Mouse (Mus musculus) neural tube, embryonic 13.5 days (tissue): ENCODE results near the gene Ddx60. TPM values are rescaled to one million over a fixed set of nuclear protein-coding genes. Genes with fewer than 3 reads are reported as not detected.

ENCODE experiments used
- ATAC-seq: fragments of 200-750 bp; cut with Nextera tagmentation; 2 replicates; pipeline ENCODE4 v1.8.0; 2017; ENCODE audit warnings: low read depth, mild to moderate bottlenecking, moderate TSS enrichment, moderate library complexity
- H3K27ac ChIP-seq: fragments of 300-500 bp; sonication (generic); replicated peaks from 2 replicates; pipeline ENCODE4 v1.5.1; 2015; ENCODE audit warnings: moderate library complexity, mild to moderate bottlenecking, inconsistent platforms
- H3K27me3 ChIP-seq: fragments of 300-500 bp; sonication (generic); 2 replicates; pipeline ENCODE4 v1.6.1; 2015; ENCODE audit warnings: mild to moderate bottlenecking, inconsistent platforms
- H3K36me3 ChIP-seq: fragments of 300-500 bp; sonication (generic); 2 replicates; pipeline ENCODE4 v1.6.1; 2015; ENCODE audit warnings: mild to moderate bottlenecking, inconsistent platforms
- H3K4me1 ChIP-seq: fragments of 300-500 bp; sonication (generic); replicated peaks from 2 replicates; pipeline ENCODE4 v1.6.1; 2015; ENCODE audit warnings: inconsistent platforms
- H3K4me2 ChIP-seq: fragments of 300-500 bp; sonication (generic); 2 replicates; pipeline ENCODE4 v1.6.1; 2015; ENCODE audit warnings: inconsistent platforms, mild to moderate bottlenecking, moderate library complexity
- H3K4me3 ChIP-seq: fragments of 300-500 bp; sonication (generic); 2 replicates; pipeline ENCODE4 v1.5.1; 2015; ENCODE audit warnings: mild to moderate bottlenecking, inconsistent platforms
- H3K9ac ChIP-seq: fragments of 300-500 bp; sonication (generic); 2 replicates; pipeline ENCODE4 v1.6.1; 2015; ENCODE audit warnings: moderate library complexity, mild to moderate bottlenecking, inconsistent platforms
- H3K9me3 ChIP-seq: fragments of 300-500 bp; sonication (generic); 2 replicates; pipeline ENCODE4 v1.6.1; 2016; ENCODE audit warnings: inconsistent platforms
- WGBS: fragments of 180-500 bp; shearing (Covaris S2); methylation state at CpG from one replicate; pipeline ENCODE4 v1.1.7; 2015; 5-methylcytosine and 5-hydroxymethylcytosine counted together
- polyA plus RNA-seq: library from polyadenylated mRNA; unstranded; fragments of >200 nt; fragmentation: Nextera tagmentation; extraction: Ambion mirVana; gene quantifications from 2 replicates; pipeline ENCODE4 v1.2.1, GENCODE M21; 2015

Gene Ddx60
- polyA plus RNA-seq, 1 experiment from 2014 or later: 0.39 TPM

GRCm38 (mm10) chr8:61997125-61997524, 69.2 kb downstream of the Ddx60 start:
- 81% methylated on average over 2 of the region's 2 CpGs for WGBS
- Histone ChIP-seq H3K4me3 (no peak overlapping the region), H3K4me2 (no peak overlapping the region), H3K9ac (no peak overlapping the region), H3K4me1 (no peaks in the 10 kb centered on the region), H3K27me3 (no peaks in the 10 kb centered on the region), H3K9me3 (no peaks in the 10 kb centered on the region), H3K27ac (no peak overlapping the region), H3K36me3 (no peaks in the 10 kb centered on the region)
- ATAC-seq: no peak

- 89% methylated on average over 4 of the region's 4 CpGs for WGBS
- H3K4me2 ChIP-seq: no peak overlapping the region
- no peak overlapping the region for H3K9ac ChIP-seq
- H3K36me3 ChIP-seq: no peaks in the 10 kb centered on the region
- H3K4me3 ChIP-seq: no peak overlapping the region
- ATAC-seq: no peak
- H3K4me1 ChIP-seq: no peaks in the 10 kb centered on the region
- no peak overlapping the region for H3K27ac ChIP-seq
- H3K9me3 ChIP-seq: 0 out of 2 replicates have a peak, but pooled peaks cover under 1% of the 10 kb centered on the region
- H3K27me3 ChIP-seq: no peaks in the 10 kb centered on the region
These were observed 86.3 kb downstream of the Ddx60 start for GRCm38 (mm10) chr8:62014166-62014565.

GRCm38 (mm10) chr8:62014582-62014981, 86.7 kb downstream of the Ddx60 start:
- Histone ChIP-seq H3K9ac (no peak overlapping the region), H3K27ac (no peak overlapping the region), H3K27me3 (no peaks in the 10 kb centered on the region), H3K4me3 (no peak overlapping the region), H3K9me3 (no peaks in the 10 kb centered on the region), H3K4me2 (no peak overlapping the region), H3K36me3 (no peaks in the 10 kb centered on the region), H3K4me1 (no peaks in the 10 kb centered on the region)
- 87% methylated on average over 4 of the region's 4 CpGs for WGBS
- ATAC-seq: no peak

GRCm38 (mm10) chr8:62034351-62034750, 106.5 kb downstream of the Ddx60 start:
- no peak overlapping the region for H3K4me2 ChIP-seq
- H3K27ac ChIP-seq: no peak overlapping the region
- 0 out of 2 replicates have a peak, but pooled peaks cover 4% of the 10 kb centered on the region for H3K9me3 ChIP-seq
- no peak overlapping the region for H3K4me3 ChIP-seq
- no peak overlapping the region for H3K9ac ChIP-seq
- no peaks in the 10 kb centered on the region for H3K36me3 ChIP-seq
- no peak for ATAC-seq
- no peaks in the 10 kb centered on the region for H3K4me1 ChIP-seq
- no peaks in the 10 kb centered on the region for H3K27me3 ChIP-seq
- WGBS: 59% methylated on average over 3 of the region's 3 CpGs

GRCm38 (mm10) chr8:62046809-62047208, 118.9 kb downstream of the Ddx60 start:
- no peak for ATAC-seq
- H3K9ac ChIP-seq: no peak overlapping the region
- H3K4me1 ChIP-seq: no peaks in the 10 kb centered on the region
- no peaks in the 10 kb centered on the region for H3K27me3 ChIP-seq
- H3K9me3 ChIP-seq: no peaks in the 10 kb centered on the region
- no peak overlapping the region for H3K4me3 ChIP-seq
- 51% methylated on average over 2 of the region's 2 CpGs for WGBS
- no peak overlapping the region for H3K27ac ChIP-seq
- H3K4me2 ChIP-seq: no peak overlapping the region
- H3K36me3 ChIP-seq: no peaks in the 10 kb centered on the region

GRCm38 (mm10) chr8:62060357-62060756, 132.5 kb downstream of the Ddx60 start:
- no peak overlapping the region for H3K4me2 ChIP-seq
- no peaks in the 10 kb centered on the region for H3K27me3 ChIP-seq
- no peaks in the 10 kb centered on the region for H3K36me3 ChIP-seq
- no peak overlapping the region for H3K4me3 ChIP-seq
- no peak for ATAC-seq
- H3K27ac ChIP-seq: no peak overlapping the region
- no peak overlapping the region for H3K9ac ChIP-seq
- H3K9me3 ChIP-seq: no peaks in the 10 kb centered on the region
- no peaks in the 10 kb centered on the region for H3K4me1 ChIP-seq

GRCm38 (mm10) chr8:62068305-62068704, 140.4 kb downstream of the Ddx60 start:
- Histone ChIP-seq H3K27ac (no peak overlapping the region), H3K4me2 (no peak overlapping the region), H3K4me1 (no peaks in the 10 kb centered on the region), H3K36me3 (no peaks in the 10 kb centered on the region), H3K4me3 (no peak overlapping the region), H3K9ac (no peak overlapping the region), H3K27me3 (no peaks in the 10 kb centered on the region), H3K9me3 (no peaks in the 10 kb centered on the region)
- no peak for ATAC-seq

- H3K27ac ChIP-seq: no peak overlapping the region
- no peaks in the 10 kb centered on the region for H3K27me3 ChIP-seq
- no peak overlapping the region for H3K9ac ChIP-seq
- no peak overlapping the region for H3K4me3 ChIP-seq
- H3K4me2 ChIP-seq: no peak overlapping the region
- peak; percentile 88 for ATAC-seq
- H3K9me3 ChIP-seq: no peaks in the 10 kb centered on the region
- 51% methylated on average over 3 of the region's 3 CpGs for WGBS
- no peaks in the 10 kb centered on the region for H3K36me3 ChIP-seq
- no peaks in the 10 kb centered on the region; the same call in 1 of the 2 replicates for H3K4me1 ChIP-seq
These were observed 152.4 kb downstream of the Ddx60 start for GRCm38 (mm10) chr8:62080195-62080802.

GRCm38 (mm10) chr8:62081804-62082203, 153.9 kb downstream of the Ddx60 start:
- no peaks in the 10 kb centered on the region for H3K27me3 ChIP-seq
- H3K27ac ChIP-seq: no peak overlapping the region
- no peak overlapping the region for H3K4me2 ChIP-seq
- H3K9ac ChIP-seq: no peak overlapping the region
- no peaks in the 10 kb centered on the region for H3K36me3 ChIP-seq
- 86% methylated on average over 2 of the region's 2 CpGs for WGBS
- no peak for ATAC-seq
- no peaks in the 10 kb centered on the region; the same call in 1 of the 2 replicates for H3K4me1 ChIP-seq
- H3K9me3 ChIP-seq: no peaks in the 10 kb centered on the region
- no peak overlapping the region for H3K4me3 ChIP-seq

Other genes starting within 250 kb of the Ddx60 start
- 24.0 and 32.6 TPM in 2 replicates for gene Palld, start 25.4 kb upstream of the Ddx60 start, polyA plus RNA-seq
- not detected in 2 replicates for gene Anxa10, start 195.1 kb downstream of the Ddx60 start, polyA plus RNA-seq